Mouse (Mus musculus): ENCODE data around the gene Dyx1c1.

- no peak for TF ChIP-seq CTCF (IDR thresholded peaks at IDR 0.05; ENCODE audit: extremely low read depth, insufficient read depth, insufficient read length, insufficient replicate concordance)
- no peak for TF ChIP-seq POLR2A (IDR thresholded peaks at IDR 0.05; ENCODE audit: low read depth, low read length)
Observed at GRCm38 (mm10) chr9:73014724-73015123, 56.1 kb downstream of the Dyx1c1 start.

Measured in spleen, adult 2 months (tissue).